Mouse (Mus musculus): ENCODE measurements at regions not wholly inside any gene's neighbourhood (a gene's known extent, or its start where the extent isn't known, plus 50 kb on each side); places are given as distances from the start of the nearest gene placed in this dataset.

DNA sequence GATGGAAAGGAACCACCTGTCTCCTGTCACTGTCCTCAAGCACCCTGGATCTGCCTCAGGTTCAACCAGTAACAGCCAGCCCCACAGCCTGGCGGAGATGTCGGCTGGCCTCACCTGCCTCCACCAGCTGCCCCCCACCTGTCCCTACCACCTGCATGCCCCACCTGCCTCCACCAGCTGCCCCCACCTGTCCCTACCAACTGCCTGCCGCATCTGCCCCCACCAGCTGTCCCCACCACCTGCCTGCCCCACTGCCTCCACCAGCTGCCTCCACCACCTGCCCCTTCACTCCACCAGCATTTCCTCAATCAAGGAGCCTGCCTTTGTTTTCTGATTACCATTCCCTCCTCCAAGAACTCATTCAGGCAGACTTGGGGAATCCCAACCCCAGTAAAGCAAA lies 68.9 kb upstream of the Smyd2 start:
- no peak for DNase-seq (ENCODE audit: low spot score)

DNA sequence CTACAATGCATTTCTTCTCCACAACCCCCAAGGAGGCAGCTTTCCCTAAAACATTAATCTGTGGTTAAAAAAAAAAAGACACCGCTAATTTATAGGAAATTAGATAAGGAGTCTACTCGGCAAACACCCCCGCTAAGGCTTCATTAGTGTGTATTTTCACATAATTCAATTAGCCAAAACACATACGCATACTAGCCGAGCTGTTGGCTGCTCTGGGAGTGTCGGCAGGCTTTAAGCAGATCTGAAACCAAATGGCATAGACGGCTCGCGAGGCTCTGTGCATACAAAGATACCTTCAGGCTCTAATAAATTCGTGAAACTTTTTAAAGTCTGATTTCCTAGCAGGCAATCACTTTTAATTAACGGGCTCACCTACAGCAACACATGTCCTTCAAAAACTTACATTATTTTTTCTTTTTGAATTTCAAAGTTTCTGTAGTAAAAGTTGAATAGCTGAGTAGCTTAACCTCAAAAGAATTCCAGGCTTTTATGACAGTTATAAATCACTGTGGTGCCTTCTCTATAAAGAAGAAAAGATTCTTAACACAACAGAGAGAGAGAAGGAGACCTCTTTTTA lies 68.0 kb upstream of the Smyd2 start:
- no peak for DNase-seq (ENCODE audit: low spot score)

DNA sequence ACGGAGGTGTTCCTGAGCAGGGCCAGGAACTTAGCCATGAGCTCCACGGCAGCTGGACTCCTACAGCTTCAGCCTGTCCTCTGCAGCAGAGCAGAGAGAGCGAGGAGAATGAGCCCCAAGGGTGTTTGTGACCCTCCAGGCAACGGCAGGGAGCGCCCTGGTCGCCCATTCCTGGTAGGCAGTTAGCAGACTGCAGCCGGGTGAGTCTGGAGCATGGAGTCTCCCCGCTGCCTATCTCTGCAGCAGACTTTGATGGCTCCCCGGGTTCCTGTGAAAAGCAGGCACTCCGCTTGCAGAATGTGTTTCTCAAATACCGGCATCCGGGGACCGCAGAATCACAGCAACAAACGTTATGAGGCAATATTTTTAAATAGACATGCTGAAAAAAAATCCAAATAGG lies 67.2 kb upstream of the Smyd2 start:
- DNase-seq (ENCODE audit: low spot score): peak; percentile 12

DNA sequence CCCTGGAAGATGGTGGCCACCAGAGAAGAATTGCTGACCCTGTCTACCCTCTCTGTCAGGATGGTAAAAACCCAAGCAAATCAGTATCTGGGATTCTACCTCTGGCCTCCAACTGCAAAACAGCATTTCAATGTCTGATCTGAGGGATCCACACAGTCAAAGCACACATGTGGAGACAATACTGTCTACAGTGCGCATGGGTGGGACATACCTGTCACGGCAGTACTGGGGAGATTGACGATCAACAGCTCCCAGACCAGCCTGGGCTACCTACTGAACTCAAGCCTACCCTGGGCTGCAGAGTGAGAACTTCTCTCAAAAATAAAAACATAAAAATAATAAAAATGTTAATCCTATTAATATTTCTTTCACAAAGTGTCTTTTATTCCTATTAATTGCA lies 66.7 kb upstream of the Smyd2 start:
- no peak for DNase-seq (ENCODE audit: low spot score)

DNA sequence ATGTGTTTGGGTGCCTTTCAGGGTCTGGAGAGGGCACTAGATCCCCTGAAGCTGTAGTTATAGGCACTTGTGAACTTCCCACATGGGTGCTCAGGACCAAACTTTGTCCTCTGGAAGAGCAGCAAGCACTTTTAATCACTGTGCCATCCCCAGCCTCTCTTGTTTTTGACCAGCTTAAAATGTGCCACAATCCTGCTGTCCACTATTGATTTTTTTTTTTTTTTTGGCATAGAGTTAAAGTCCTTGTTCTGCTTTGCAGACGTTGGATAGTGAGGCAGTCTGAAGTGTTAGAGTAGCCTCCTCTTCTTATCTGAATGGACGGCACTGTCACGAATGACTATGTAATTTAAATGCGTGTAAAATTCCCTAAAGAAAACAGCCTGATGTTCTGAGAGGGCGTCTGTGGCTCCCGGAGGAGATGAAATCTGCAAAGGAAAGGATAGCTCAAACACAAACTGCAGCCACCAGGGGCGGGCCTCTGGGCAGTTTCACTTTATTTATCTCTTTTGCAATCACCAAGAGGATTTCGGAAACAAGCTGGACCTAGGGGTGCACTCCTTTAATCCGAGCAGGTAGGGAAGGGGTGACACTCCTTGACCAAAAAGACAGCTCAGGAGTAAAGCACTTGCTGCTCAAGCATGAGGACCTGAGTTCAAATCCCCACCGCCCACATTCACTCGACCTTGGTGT lies 63.5 kb upstream of the Smyd2 start:
- DNase-seq (ENCODE audit: low spot score): no peak

DNA sequence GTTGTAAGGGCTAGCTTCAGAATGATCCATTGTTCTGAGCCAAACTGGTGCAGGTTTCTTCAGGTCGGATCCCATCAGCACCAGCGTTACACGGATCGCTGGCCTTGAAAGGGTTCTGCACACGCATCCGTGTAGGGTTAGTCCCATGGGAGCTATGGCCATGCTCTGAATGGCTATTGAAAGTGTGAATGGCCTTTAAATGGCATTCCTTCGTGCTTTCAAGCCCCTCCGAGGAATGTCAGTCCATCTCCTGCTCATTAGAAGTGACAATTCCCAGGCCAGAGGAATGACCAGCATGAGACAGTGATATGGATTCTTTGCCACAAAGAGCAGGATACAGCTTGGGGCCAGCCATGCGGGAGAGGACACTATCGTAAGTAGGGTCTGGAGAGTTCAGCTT lies 56.1 kb upstream of the Smyd2 start:
- no peak for DNase-seq (ENCODE audit: low spot score)

DNA sequence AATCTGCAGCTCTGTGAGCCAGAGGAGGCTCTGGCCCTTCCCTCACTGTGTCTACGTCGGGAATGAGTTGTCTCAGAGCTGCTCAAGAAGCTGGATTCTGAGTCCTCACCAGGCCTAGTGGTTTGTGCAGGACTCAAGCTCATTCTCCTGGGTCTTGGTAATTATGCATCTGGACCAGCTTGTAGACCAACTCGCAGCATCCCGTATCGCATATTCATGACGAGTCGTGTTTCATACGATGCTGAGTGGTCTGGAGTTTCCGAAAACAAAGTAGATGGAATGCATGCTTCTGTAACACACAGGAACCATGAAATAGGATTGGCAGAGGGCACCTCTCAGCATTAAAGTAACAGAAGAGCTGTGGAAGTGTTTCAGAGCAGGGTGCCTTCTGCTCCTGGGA lies 53.5 kb upstream of the Smyd2 start:
- no peak for DNase-seq (ENCODE audit: low spot score)

DNA sequence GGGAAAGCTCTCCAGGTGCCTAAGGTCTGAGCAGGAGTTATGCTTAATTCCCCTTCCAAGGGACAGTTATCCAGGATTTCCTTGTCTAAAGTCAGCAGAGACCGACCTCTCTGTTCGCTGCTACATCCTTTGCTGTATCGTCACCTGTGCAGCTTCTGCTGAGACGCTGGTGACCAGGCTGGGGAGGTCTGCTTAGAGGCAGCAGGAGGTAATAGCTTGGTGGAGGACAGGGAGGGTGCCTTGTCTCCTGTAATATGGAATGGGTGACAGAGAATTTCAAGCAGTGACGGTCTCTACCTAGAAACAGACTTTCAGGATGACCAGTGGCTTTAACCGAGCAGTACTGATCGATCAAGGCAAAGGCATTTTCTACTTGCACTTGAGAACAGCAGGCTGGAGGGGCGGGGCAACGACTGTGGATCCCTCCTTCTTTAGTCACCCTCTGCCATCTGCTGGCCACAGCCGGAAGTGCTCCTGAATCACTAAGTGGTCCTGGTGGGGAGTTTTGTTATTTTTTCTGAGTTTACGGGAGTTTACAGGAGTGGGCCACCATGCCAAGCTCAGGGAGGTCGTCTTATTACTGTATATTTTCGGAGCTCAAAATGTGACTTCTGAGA lies 50.7 kb upstream of the Smyd2 start:
- DNase-seq (ENCODE audit: low spot score): peak; percentile 78
